Mouse (Mus musculus) embryonic facial prominence, embryonic 15.5 days (tissue): ENCODE data around the gene Tctex1d4. TPM values are rescaled to one million over a fixed set of nuclear protein-coding genes. Genes with fewer than 3 reads are reported as not detected.

ENCODE experiments used
- ATAC-seq: fragments of 200-750 bp; cut with Nextera tagmentation; 2 replicates; pipeline ENCODE4 v1.8.0; 2017; ENCODE audit warnings: low read depth, moderate TSS enrichment; ENCODE audit not compliant: insufficient number of reproducible peaks, low FRiP score, low TSS enrichment
- H3K27ac ChIP-seq: fragments of 300-500 bp; sonication (generic); replicated peaks from 2 replicates; pipeline ENCODE4 v1.5.1; 2015; ENCODE audit warnings: mild to moderate bottlenecking, inconsistent platforms
- H3K27me3 ChIP-seq: fragments of 300-500 bp; sonication (generic); 2 replicates; pipeline ENCODE4 v1.6.1; 2015; ENCODE audit warnings: inconsistent platforms
- H3K36me3 ChIP-seq: fragments of 300-500 bp; sonication (generic); 2 replicates; pipeline ENCODE4 v1.6.1; 2015; ENCODE audit warnings: mild to moderate bottlenecking, inconsistent platforms
- H3K4me1 ChIP-seq: fragments of 300-500 bp; sonication (generic); 2 replicates; pipeline ENCODE4 v1.6.1; 2015; ENCODE audit warnings: inconsistent platforms
- H3K4me2 ChIP-seq: fragments of 300-500 bp; sonication (generic); replicated peaks from 2 replicates; pipeline ENCODE4 v1.6.1; 2015; ENCODE audit warnings: mild to moderate bottlenecking, inconsistent platforms
- H3K4me3 ChIP-seq: fragments of 300-500 bp; sonication (generic); replicated peaks from 2 replicates; pipeline ENCODE4 v1.5.1; 2015; ENCODE audit warnings: mild to moderate bottlenecking, inconsistent platforms
- H3K9ac ChIP-seq: fragments of 300-500 bp; sonication (generic); 2 replicates; pipeline ENCODE4 v1.6.1; 2015; ENCODE audit warnings: inconsistent platforms
- H3K9me3 ChIP-seq: fragments of 300-500 bp; sonication (generic); replicated peaks from 2 replicates; pipeline ENCODE4 v1.6.1; 2016; ENCODE audit warnings: inconsistent platforms
- WGBS: fragments of 180-500 bp; shearing (Covaris S2); methylation state at CpG from one replicate; pipeline ENCODE4 v1.1.7; 2015; 5-methylcytosine and 5-hydroxymethylcytosine counted together
- polyA plus RNA-seq: library from polyadenylated mRNA; unstranded; fragments of >200 nt; fragmentation: Nextera tagmentation; extraction: Ambion mirVana; gene quantifications from 2 replicates; pipeline ENCODE4 v1.2.1, GENCODE M21; 2015

The Tctex1d4 gene
- polyA plus RNA-seq, 1 experiment from 2014 or later, result 6.1 TPM

- H3K4me1 ChIP-seq, result no peaks in the 10 kb centered on the region
- H3K27ac ChIP-seq, result no peak overlapping the region
- H3K9me3 ChIP-seq, result no peaks in the 10 kb centered on the region
- H3K36me3 ChIP-seq, result no peaks in the 10 kb centered on the region
- H3K9ac ChIP-seq, result no peak overlapping the region
- H3K4me2 ChIP-seq, result no peak overlapping the region
- H3K27me3 ChIP-seq, result no peaks in the 10 kb centered on the region
- WGBS, result 52% methylated on average over 7 of the region's 7 CpGs
- H3K4me3 ChIP-seq, result no peak overlapping the region
- no peak for ATAC-seq
These were observed 16.4 kb downstream of the Tctex1d4 start for GRCm38 (mm10) chr4:117143023-117143422.

- Histone ChIP-seq H3K4me2 (no peak overlapping the region), H3K27ac (no peak overlapping the region), H3K36me3 (peaks cover 16% of the 10 kb centered on the region), H3K9ac (no peak overlapping the region), H3K4me1 (no peaks in the 10 kb centered on the region), H3K27me3 (no peaks in the 10 kb centered on the region), H3K4me3 (no peak overlapping the region), H3K9me3 (no peaks in the 10 kb centered on the region)
- WGBS, result 86% methylated on average over 13 of the region's 13 CpGs
- ATAC-seq, result no peak
These were observed 18.7 kb downstream of the Tctex1d4 start for GRCm38 (mm10) chr4:117145248-117145647.

- Histone ChIP-seq H3K4me2 (no peak overlapping the region), H3K9me3 (no peaks in the 10 kb centered on the region), H3K36me3 (peaks cover 26% of the 10 kb centered on the region), H3K27me3 (no peaks in the 10 kb centered on the region), H3K27ac (no peak overlapping the region), H3K4me3 (no peak overlapping the region), H3K4me1 (no peaks in the 10 kb centered on the region), H3K9ac (no peak overlapping the region)
- 31% methylated on average over 15 of the region's 15 CpGs for WGBS
- ATAC-seq, result no peak
These were observed 19.6 kb downstream of the Tctex1d4 start for GRCm38 (mm10) chr4:117146176-117146575.

DNA sequence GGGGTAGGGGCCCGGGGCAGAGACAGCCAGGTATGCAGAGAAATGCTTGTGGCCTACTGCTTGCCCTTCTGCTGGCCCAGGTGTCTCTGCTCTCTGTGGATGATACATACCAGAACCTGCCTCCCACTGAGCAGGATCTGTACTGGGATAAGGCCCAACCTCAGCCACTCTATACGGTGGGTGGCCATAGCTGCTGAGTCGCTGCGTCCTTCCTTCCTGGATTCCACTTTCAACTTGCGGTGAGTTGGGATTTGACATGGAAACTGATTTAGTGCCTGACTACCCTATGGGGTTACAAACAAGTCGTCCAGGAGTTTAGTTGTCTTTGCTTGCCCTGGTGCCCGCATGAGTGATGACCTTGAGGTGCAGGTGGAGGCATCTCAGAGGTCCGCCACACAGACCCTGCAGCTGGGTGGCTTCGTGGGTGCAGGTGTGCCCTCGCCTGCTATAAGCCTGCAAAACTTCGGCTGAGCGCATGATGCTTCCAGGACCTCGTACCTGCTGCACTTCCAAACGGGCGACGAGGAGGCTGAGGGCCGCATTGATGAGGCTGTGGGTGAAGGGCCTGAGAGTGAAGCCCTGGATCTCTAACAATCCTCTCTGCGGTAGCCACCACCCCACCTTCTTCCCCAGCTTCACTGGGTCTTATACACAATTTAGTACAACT lies 21.6 kb downstream of the Tctex1d4 start:
- Histone ChIP-seq H3K4me3 (no peak overlapping the region), H3K4me2 (no peak overlapping the region), H3K9me3 (no peaks in the 10 kb centered on the region), H3K27me3 (no peaks in the 10 kb centered on the region), H3K4me1 (peaks cover 5% of the 10 kb centered on the region), H3K27ac (0 out of 2 replicates have a peak overlapping the region, but pooled peaks have one; percentile 34), H3K36me3 (peaks cover 43% of the 10 kb centered on the region), H3K9ac (no peak overlapping the region)
- ATAC-seq, result no peak
- 81% methylated on average over 18 of the region's 18 CpGs for WGBS

- Histone ChIP-seq H3K27me3 (no peaks in the 10 kb centered on the region), H3K4me3 (no peak overlapping the region), H3K4me2 (no peak overlapping the region), H3K4me1 (peaks cover 10% of the 10 kb centered on the region), H3K9ac (no peak overlapping the region), H3K27ac (peak overlapping the region; percentile 34; the same call in 1 of the 2 replicates), H3K36me3 (peaks cover 50% of the 10 kb centered on the region), H3K9me3 (no peaks in the 10 kb centered on the region)
- WGBS, result 64% methylated on average over 24 of the region's 24 CpGs
- ATAC-seq, result no peak
These were observed 22.2 kb downstream of the Tctex1d4 start for GRCm38 (mm10) chr4:117148815-117149214.

DNA sequence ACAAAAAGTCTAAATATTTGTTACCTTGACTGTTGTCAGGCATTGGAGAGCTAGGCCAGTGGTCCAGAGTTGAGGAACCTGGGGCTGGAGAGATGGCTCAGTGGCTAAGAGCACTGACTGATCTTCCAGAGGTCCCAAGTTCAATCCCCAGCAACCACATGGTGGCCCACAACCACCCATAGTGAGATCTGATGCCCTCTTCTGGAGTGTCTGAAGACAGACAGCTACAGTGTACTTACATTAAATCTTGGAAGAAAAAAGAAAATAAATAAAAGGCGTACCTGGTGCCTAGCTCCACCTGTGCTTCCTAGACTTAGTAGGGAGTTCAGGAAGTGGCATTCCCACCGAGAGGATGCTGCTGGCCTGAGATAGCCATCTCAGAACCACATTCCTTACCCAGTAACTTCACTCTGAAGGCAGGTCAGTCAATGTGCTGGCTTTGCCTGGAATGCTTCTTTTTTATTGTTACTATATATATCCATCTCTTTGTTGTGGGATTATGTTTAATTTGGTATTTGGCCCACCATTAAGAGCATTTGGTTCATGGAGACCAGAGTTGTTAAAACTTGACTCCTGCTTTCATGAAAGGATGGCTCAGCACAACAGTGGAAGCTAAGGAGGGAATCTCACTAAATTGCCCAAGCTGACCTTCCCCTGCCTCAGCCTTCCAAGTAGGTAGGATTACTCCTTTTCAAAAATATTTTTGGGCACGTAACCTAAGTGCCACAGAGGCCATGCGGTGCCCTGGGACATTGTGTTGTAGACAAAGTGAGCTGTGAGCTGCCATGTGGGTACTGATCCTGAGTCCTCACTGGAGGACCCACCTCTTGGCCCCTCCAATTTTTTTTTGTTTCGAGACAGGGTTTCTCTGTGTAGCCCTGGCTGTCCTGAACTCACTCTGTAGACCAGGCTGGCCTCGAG lies 23.0 kb downstream of the Tctex1d4 start:
- Histone ChIP-seq H3K4me3 (no peak overlapping the region), H3K27ac (0 out of 2 replicates have a peak overlapping the region, but pooled peaks have one; percentile 7), H3K9ac (no peak overlapping the region), H3K4me2 (no peak overlapping the region), H3K27me3 (no peaks in the 10 kb centered on the region), H3K36me3 (peaks cover 55% of the 10 kb centered on the region), H3K9me3 (no peaks in the 10 kb centered on the region), H3K4me1 (peaks cover 17% of the 10 kb centered on the region)
- ATAC-seq, result no peak
- 70% methylated on average over 6 of the region's 6 CpGs for WGBS

DNA sequence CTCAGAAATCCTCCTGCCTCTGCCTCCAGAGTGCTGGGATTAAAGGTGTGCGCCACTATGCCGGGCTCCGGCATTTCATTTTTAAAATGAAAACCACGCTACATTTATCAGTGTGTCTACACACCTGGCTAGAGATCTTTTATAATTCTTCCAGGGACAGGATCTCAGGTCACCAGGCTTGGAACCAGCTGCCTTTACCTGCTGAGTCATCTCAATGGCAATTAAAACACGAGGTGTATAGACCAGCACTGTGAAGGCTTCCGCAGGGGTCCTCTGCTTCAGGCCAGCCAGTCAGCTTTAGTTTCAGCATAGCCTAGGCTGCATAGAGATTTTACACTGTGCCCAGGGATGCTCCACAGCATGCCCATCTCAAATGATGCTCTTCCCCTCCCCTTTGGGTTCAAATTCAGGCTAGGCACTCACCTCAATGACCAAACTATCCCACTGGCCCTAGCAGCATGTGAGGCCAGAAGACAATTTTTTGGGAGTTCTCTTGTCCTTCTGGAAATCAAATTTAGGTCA lies 23.7 kb downstream of the Tctex1d4 start:
- Histone ChIP-seq H3K9me3 (no peaks in the 10 kb centered on the region), H3K27me3 (no peaks in the 10 kb centered on the region), H3K9ac (no peak overlapping the region), H3K27ac (no peak overlapping the region), H3K36me3 (peaks cover 55% of the 10 kb centered on the region), H3K4me3 (no peak overlapping the region), H3K4me2 (no peak overlapping the region), H3K4me1 (peaks cover 21% of the 10 kb centered on the region)
- 87% methylated on average over 6 of the region's 6 CpGs for WGBS
- no peak for ATAC-seq

GRCm38 (mm10) chr4:117151416-117151815 lies 24.8 kb downstream of the Tctex1d4 start:
- peaks cover 55% of the 10 kb centered on the region for H3K36me3 ChIP-seq
- ATAC-seq, result no peak

GRCm38 (mm10) chr4:117152714-117153113 lies 26.1 kb downstream of the Tctex1d4 start:
- Histone ChIP-seq H3K4me1 (peaks cover 21% of the 10 kb centered on the region), H3K27me3 (no peaks in the 10 kb centered on the region), H3K4me2 (no peak overlapping the region), H3K4me3 (no peak overlapping the region), H3K9me3 (no peaks in the 10 kb centered on the region), H3K9ac (no peak overlapping the region), H3K27ac (no peak overlapping the region), H3K36me3 (peaks cover 55% of the 10 kb centered on the region)
- no peak for ATAC-seq
- 70% methylated on average over 5 of the region's 5 CpGs for WGBS

More at GRCm38 (mm10) chr4:117151416-117151815, 24.8 kb downstream of the Tctex1d4 start:
- H3K27me3 ChIP-seq, result no peaks in the 10 kb centered on the region
- no peak overlapping the region for H3K9ac ChIP-seq
- no peaks in the 10 kb centered on the region for H3K9me3 ChIP-seq
- no peak overlapping the region for H3K4me2 ChIP-seq
- no peak overlapping the region for H3K4me3 ChIP-seq
- no peak overlapping the region for H3K27ac ChIP-seq
- WGBS, result 64% methylated on average over 1 of the region's 1 CpGs
- peaks cover 21% of the 10 kb centered on the region for H3K4me1 ChIP-seq

GRCm38 (mm10) chr4:117155020-117155791 lies 28.6 kb downstream of the Tctex1d4 start:
- under 1% methylated on average over 44 of the region's 44 CpGs for WGBS
- Histone ChIP-seq H3K4me3 (peak overlapping the region; percentile 83), H3K4me2 (peak overlapping the region; percentile 79), H3K4me1 (peaks cover 21% of the 10 kb centered on the region), H3K27ac (peak overlapping the region; percentile 96), H3K9me3 (no peaks in the 10 kb centered on the region), H3K27me3 (no peaks in the 10 kb centered on the region), H3K9ac (peak overlapping the region; percentile 98), H3K36me3 (peaks cover 43% of the 10 kb centered on the region)
- no peak for ATAC-seq
